Mouse (Mus musculus): ENCODE measurements around the gene Ggct. TPM values are rescaled to one million over a fixed set of nuclear protein-coding genes. Genes with fewer than 3 reads are reported as not detected.
A peak's percentile ranks its signal among the peaks of the same experiment; 100 is the strongest.
"Not testable (repeated sequence)": the region's sequence is repeated elsewhere in the genome, so short reads cannot be mapped to it uniquely, and the experiment has no call there.

The Ggct gene
- polyA plus RNA-seq, 1 experiment from 2014 or later = 10.8 TPM

DNA sequence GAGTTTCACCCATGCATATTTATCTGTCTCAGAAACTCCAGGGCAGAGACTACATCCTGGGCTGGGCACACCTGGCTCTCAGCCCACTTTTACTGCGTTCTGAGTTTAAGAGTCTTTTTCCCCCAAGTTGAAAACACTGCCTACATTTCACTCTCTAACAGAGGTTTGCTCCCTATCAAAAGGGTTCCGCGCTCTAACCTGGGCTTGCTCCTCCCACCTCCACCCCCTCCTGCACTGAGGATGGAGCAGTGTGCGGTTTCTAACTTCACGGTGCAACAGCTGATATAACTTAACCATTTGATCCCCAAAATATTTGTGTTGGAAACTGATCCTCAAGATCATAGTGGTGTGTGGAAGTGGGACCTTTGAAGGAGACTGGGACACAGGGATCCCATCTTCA is 27.5 kb downstream of the Ggct start:
- no peak for ATAC-seq (ENCODE audit: insufficient read depth, low FRiP score)
- H3K36me3 ChIP-seq (ENCODE audit: control insufficient read depth, insufficient read depth, low read length) = no peaks in the 10 kb centered on the region
- no peak overlapping the region for H3K4me3 ChIP-seq (replicated peaks; ENCODE audit: low read length)
- no peak overlapping the region for H3K27ac ChIP-seq (ENCODE audit: low read length)
- H3K27me3 ChIP-seq (ENCODE audit: control insufficient read depth, insufficient read depth, low read length) = no peaks in the 10 kb centered on the region
- no peak overlapping the region for H3K9ac ChIP-seq (ENCODE audit: low read length)
- no peaks in the 10 kb centered on the region for H3K4me1 ChIP-seq (ENCODE audit: control insufficient read depth, insufficient read depth, low read length)
- H3K9me3 ChIP-seq (replicated peaks; ENCODE audit: control insufficient read depth, low read length) = no peaks in the 10 kb centered on the region
- H3K4me2 ChIP-seq (ENCODE audit: low read depth, low read length) = no peak overlapping the region
- WGBS = 36% methylated on average over 5 of the region's 5 CpGs

DNA sequence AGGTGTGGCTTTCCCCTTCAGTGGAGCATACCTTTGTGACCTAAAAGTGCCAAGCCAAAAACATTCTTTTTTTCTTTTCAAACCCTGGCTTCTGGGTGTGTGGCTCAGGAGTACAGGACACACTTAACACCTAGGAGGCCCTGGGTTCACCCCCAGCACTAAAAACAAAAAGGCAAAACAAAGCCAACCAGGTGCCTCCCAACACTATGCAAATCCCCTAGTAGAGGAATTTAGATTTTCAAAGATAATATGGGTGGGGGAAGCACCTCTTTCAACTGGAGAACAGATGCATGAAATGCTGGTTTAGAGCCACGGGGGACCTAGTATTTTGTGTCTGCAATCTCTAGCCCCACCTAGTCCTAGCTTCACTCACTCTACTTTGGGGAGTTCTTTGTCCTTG is 28.0 kb downstream of the Ggct start:
- H3K9me3 ChIP-seq (replicated peaks; ENCODE audit: control insufficient read depth, low read length) = no peaks in the 10 kb centered on the region
- H3K4me1 ChIP-seq (ENCODE audit: control insufficient read depth, insufficient read depth, low read length) = no peaks in the 10 kb centered on the region
- WGBS = 49% methylated on average over 1 of the region's 1 CpGs
- H3K9ac ChIP-seq (ENCODE audit: low read length) = no peak overlapping the region
- no peak overlapping the region for H3K4me2 ChIP-seq (ENCODE audit: low read depth, low read length)
- no peak overlapping the region; the same call in 1 of the 2 replicates for H3K27ac ChIP-seq (ENCODE audit: low read length)
- no peaks in the 10 kb centered on the region for H3K27me3 ChIP-seq (ENCODE audit: control insufficient read depth, insufficient read depth, low read length)
- no peak for ATAC-seq (ENCODE audit: insufficient read depth, low FRiP score)
- H3K36me3 ChIP-seq (ENCODE audit: control insufficient read depth, insufficient read depth, low read length) = no peaks in the 10 kb centered on the region
- H3K4me3 ChIP-seq (replicated peaks; ENCODE audit: low read length) = no peak overlapping the region

- Histone ChIP-seq H3K27ac (ENCODE audit: low read length) (no peak overlapping the region), H3K36me3 (ENCODE audit: control insufficient read depth, insufficient read depth, low read length) (no peaks in the 10 kb centered on the region), H3K9me3 (replicated peaks; ENCODE audit: control insufficient read depth, low read length) (no peaks in the 10 kb centered on the region), H3K9ac (ENCODE audit: low read length) (no peak overlapping the region), H3K4me3 (replicated peaks; ENCODE audit: low read length) (no peak overlapping the region), H3K4me2 (ENCODE audit: low read depth, low read length) (no peak overlapping the region), H3K4me1 (ENCODE audit: control insufficient read depth, insufficient read depth, low read length) (no peaks in the 10 kb centered on the region), H3K27me3 (ENCODE audit: control insufficient read depth, insufficient read depth, low read length) (no peaks in the 10 kb centered on the region)
- WGBS = 73% methylated on average over 2 of the region's 2 CpGs
- ATAC-seq (ENCODE audit: insufficient read depth, low FRiP score) = no peak
Observed at GRCm38 (mm10) chr6:54963599-54963998, 29.2 kb downstream of the Ggct start.

DNA sequence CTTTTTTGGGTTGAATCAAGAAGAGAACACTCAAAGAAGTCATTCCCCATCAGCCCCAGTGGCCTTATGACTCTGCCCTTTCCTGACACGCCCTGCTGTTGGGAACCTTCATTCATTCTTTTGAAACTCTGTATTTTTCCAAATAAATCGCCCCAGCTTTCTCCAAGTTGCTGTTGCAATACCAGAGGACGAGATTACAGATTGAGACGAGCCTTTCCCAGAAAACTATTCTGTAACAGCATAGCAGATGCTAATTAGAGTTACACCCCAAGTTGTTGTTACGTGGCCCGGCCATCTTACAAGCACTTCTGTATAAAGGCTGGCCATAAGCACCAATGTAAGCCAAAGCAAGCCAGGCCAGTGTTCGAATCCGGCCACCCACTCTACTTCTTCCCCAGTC is 35.1 kb downstream of the Ggct start:
- Histone ChIP-seq H3K36me3 (ENCODE audit: control insufficient read depth, insufficient read depth, low read length) (no peaks in the 10 kb centered on the region), H3K4me1 (ENCODE audit: control insufficient read depth, insufficient read depth, low read length) (peaks cover 6% of the 10 kb centered on the region; the same call in 1 of the 2 replicates), H3K4me3 (replicated peaks; ENCODE audit: low read length) (no peak overlapping the region), H3K9ac (ENCODE audit: low read length) (no peak overlapping the region), H3K27ac (ENCODE audit: low read length) (no peak overlapping the region), H3K4me2 (ENCODE audit: low read depth, low read length) (no peak overlapping the region), H3K27me3 (ENCODE audit: control insufficient read depth, insufficient read depth, low read length) (no peaks in the 10 kb centered on the region), H3K9me3 (replicated peaks; ENCODE audit: control insufficient read depth, low read length) (no peaks in the 10 kb centered on the region)
- 81% methylated on average over 8 of the region's 8 CpGs for WGBS
- no peak for ATAC-seq (ENCODE audit: insufficient read depth, low FRiP score)

DNA sequence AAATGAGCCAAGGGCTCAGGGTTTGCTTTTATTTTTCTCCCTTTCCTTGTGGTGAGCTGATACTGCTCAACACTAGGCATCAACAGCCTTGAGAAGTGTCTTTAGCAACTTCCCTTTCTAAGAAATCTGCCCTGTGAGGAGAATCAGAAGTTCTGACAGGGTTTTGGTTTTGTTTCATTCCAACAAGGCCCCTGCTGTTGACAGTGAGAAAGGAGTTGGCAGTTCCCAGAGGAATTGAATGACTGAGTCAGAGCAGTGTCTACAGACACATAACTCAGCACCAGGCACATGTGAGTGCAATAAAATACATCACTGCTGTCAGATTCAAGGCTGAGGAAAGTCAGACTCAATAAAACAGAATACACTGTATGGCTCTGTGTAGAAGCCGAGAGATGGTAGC is 36.3 kb downstream of the Ggct start:
- Histone ChIP-seq H3K9ac (ENCODE audit: low read length) (no peak overlapping the region), H3K9me3 (replicated peaks; ENCODE audit: control insufficient read depth, low read length) (no peaks in the 10 kb centered on the region), H3K36me3 (ENCODE audit: control insufficient read depth, insufficient read depth, low read length) (no peaks in the 10 kb centered on the region), H3K27me3 (ENCODE audit: control insufficient read depth, insufficient read depth, low read length) (no peaks in the 10 kb centered on the region), H3K4me2 (ENCODE audit: low read depth, low read length) (no peak overlapping the region), H3K27ac (ENCODE audit: low read length) (peak overlapping the region; percentile 21; the same call in 1 of the 2 replicates), H3K4me1 (ENCODE audit: control insufficient read depth, insufficient read depth, low read length) (peaks cover 6% of the 10 kb centered on the region; the same call in 1 of the 2 replicates), H3K4me3 (replicated peaks; ENCODE audit: low read length) (no peak overlapping the region)
- WGBS = 50% methylated on average over 1 of the region's 1 CpGs
- ATAC-seq (ENCODE audit: insufficient read depth, low FRiP score) = peak; percentile 44; the same call in 1 of the 2 replicates

DNA sequence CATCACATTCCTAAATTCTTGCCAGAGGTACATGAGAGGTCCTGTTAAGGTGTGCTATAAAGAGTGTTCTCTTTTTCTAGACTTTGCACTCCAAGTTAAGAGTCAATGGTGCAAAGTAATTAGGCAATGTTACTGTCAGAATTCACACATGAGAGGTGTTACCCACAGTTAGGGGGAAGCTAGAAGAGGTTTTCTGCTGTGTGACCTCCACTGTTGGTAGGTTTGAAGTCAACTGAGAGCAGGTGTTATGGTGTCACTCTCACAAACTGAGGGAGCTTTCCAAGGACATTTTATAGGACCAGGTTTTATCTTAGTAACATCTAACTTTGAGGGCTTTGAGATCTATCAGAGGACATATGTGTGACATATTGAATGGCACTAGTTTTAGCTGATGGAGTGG is 36.8 kb downstream of the Ggct start:
- Histone ChIP-seq H3K36me3 (ENCODE audit: control insufficient read depth, insufficient read depth, low read length) (no peaks in the 10 kb centered on the region), H3K9ac (ENCODE audit: low read length) (no peak overlapping the region), H3K4me1 (ENCODE audit: control insufficient read depth, insufficient read depth, low read length) (peaks cover 6% of the 10 kb centered on the region; the same call in 1 of the 2 replicates), H3K9me3 (replicated peaks; ENCODE audit: control insufficient read depth, low read length) (no peaks in the 10 kb centered on the region), H3K27me3 (ENCODE audit: control insufficient read depth, insufficient read depth, low read length) (no peaks in the 10 kb centered on the region), H3K27ac (ENCODE audit: low read length) (peak overlapping the region; percentile 21; the same call in 1 of the 2 replicates), H3K4me3 (replicated peaks; ENCODE audit: low read length) (no peak overlapping the region), H3K4me2 (ENCODE audit: low read depth, low read length) (no peak overlapping the region)
- no peak for ATAC-seq (ENCODE audit: insufficient read depth, low FRiP score)

GRCm38 (mm10) chr6:54954659-54955414 is 37.9 kb downstream of the Ggct start:
- H3K4me3 ChIP-seq (replicated peaks; ENCODE audit: low read length) = no peak overlapping the region

GRCm38 (mm10) chr6:54953399-54953798 is 39.4 kb downstream of the Ggct start:
- ATAC-seq (ENCODE audit: insufficient read depth, low FRiP score); H3K27me3 ChIP-seq (ENCODE audit: control insufficient read depth, insufficient read depth, low read length); H3K4me1 ChIP-seq (ENCODE audit: control insufficient read depth, insufficient read depth, low read length); H3K27ac ChIP-seq (ENCODE audit: low read length); H3K9ac ChIP-seq (ENCODE audit: low read length); H3K4me2 ChIP-seq (ENCODE audit: low read depth, low read length); H3K4me3 ChIP-seq (replicated peaks; ENCODE audit: low read length); H3K36me3 ChIP-seq (ENCODE audit: control insufficient read depth, insufficient read depth, low read length); H3K9me3 ChIP-seq (replicated peaks; ENCODE audit: control insufficient read depth, low read length): not testable (repeated sequence)
- WGBS = 83% methylated on average over 4 of the region's 4 CpGs

More at GRCm38 (mm10) chr6:54954659-54955414, 37.9 kb downstream of the Ggct start:
- WGBS = 61% methylated on average over 10 of the region's 10 CpGs
- Histone ChIP-seq H3K27ac (ENCODE audit: low read length) (no peak overlapping the region; the same call in 1 of the 2 replicates), H3K4me1 (ENCODE audit: control insufficient read depth, insufficient read depth, low read length) (peaks cover 6% of the 10 kb centered on the region; the same call in 1 of the 2 replicates), H3K9ac (ENCODE audit: low read length) (no peak overlapping the region), H3K9me3 (replicated peaks; ENCODE audit: control insufficient read depth, low read length) (no peaks in the 10 kb centered on the region), H3K27me3 (ENCODE audit: control insufficient read depth, insufficient read depth, low read length) (no peaks in the 10 kb centered on the region), H3K4me2 (ENCODE audit: low read depth, low read length) (no peak overlapping the region), H3K36me3 (ENCODE audit: control insufficient read depth, insufficient read depth, low read length) (no peaks in the 10 kb centered on the region)
- no peak for ATAC-seq (ENCODE audit: insufficient read depth, low FRiP score)

- Histone ChIP-seq H3K9me3 (replicated peaks; ENCODE audit: control insufficient read depth, low read length) (no peaks in the 10 kb centered on the region), H3K36me3 (ENCODE audit: control insufficient read depth, insufficient read depth, low read length) (no peaks in the 10 kb centered on the region), H3K4me2 (ENCODE audit: low read depth, low read length) (no peak overlapping the region), H3K4me1 (ENCODE audit: control insufficient read depth, insufficient read depth, low read length) (peaks cover 6% of the 10 kb centered on the region; the same call in 1 of the 2 replicates), H3K4me3 (replicated peaks; ENCODE audit: low read length) (no peak overlapping the region), H3K27me3 (ENCODE audit: control insufficient read depth, insufficient read depth, low read length) (no peaks in the 10 kb centered on the region), H3K9ac (ENCODE audit: low read length) (no peak overlapping the region), H3K27ac (ENCODE audit: low read length) (no peak overlapping the region)
- WGBS = 87% methylated on average over 3 of the region's 3 CpGs
- ATAC-seq (ENCODE audit: insufficient read depth, low FRiP score) = no peak
Observed at GRCm38 (mm10) chr6:54952542-54952941, 40.2 kb downstream of the Ggct start.
